Mouse (Mus musculus) heart, embryonic 11.5 days (tissue): ENCODE results near the gene Nedd9. TPM values are rescaled to one million over a fixed set of nuclear protein-coding genes. Genes with fewer than 3 reads are reported as not detected.
"Not testable (repeated sequence)": the region's sequence is repeated elsewhere in the genome, so short reads cannot be mapped to it uniquely, and the experiment has no call there.

ENCODE experiments used
- ATAC-seq: fragments of 200-750 bp; cut with Nextera tagmentation; replicated peaks from 2 replicates; pipeline ENCODE4 v1.8.0; 2017; ENCODE audit warnings: moderate library complexity; ENCODE audit not compliant: insufficient number of reproducible peaks, low FRiP score, low TSS enrichment
- H3K27ac ChIP-seq: fragments of 300-500 bp; sonication (generic); 2 replicates; pipeline ENCODE4 v1.5.1; 2014; ENCODE audit warnings: mild to moderate bottlenecking, low read depth, low read length
- H3K27me3 ChIP-seq: fragments of 300-500 bp; sonication (generic); 2 replicates; pipeline ENCODE4 v1.6.1; 2014; ENCODE audit warnings: mild to moderate bottlenecking, low read length, mixed read lengths; ENCODE audit not compliant: control insufficient read depth, insufficient read depth
- H3K36me3 ChIP-seq: fragments of 300-500 bp; sonication (generic); 2 replicates; pipeline ENCODE4 v1.6.1; 2014; ENCODE audit warnings: mild to moderate bottlenecking, low read length, moderate library complexity, mixed read lengths; ENCODE audit not compliant: control insufficient read depth, insufficient read depth
- H3K4me1 ChIP-seq: fragments of 300-500 bp; sonication (generic); 2 replicates; pipeline ENCODE4 v1.6.1; 2014; ENCODE audit warnings: low read length; ENCODE audit not compliant: control insufficient read depth, insufficient read depth
- H3K4me2 ChIP-seq: fragments of 300-500 bp; sonication (generic); 2 replicates; pipeline ENCODE4 v1.6.1; 2014; ENCODE audit warnings: mild to moderate bottlenecking, moderate library complexity
- H3K4me3 ChIP-seq: fragments of 300-500 bp; sonication (generic); 2 replicates; pipeline ENCODE4 v1.5.1; 2014; ENCODE audit warnings: low read depth, low read length
- H3K9ac ChIP-seq: fragments of 300-500 bp; sonication (generic); 2 replicates; pipeline ENCODE4 v1.6.1; 2014; ENCODE audit warnings: mild to moderate bottlenecking, low read depth, low read length, moderate library complexity
- H3K9me3 ChIP-seq: fragments of 300-500 bp; sonication (generic); replicated peaks from 2 replicates; pipeline ENCODE4 v1.6.1; 2016; ENCODE audit warnings: low read length; ENCODE audit not compliant: control insufficient read depth
- WGBS: fragments of 180-500 bp; shearing (Covaris S2); extraction: QIAGEN DNeasy Blood & Tissue Kit; methylation state at CpG from one replicate; pipeline ENCODE4 v1.1.7; 2014; ENCODE audit not compliant: insufficient replicate concordance; 5-methylcytosine and 5-hydroxymethylcytosine counted together
- polyA plus RNA-seq: library from polyadenylated mRNA; unstranded; fragments of >200 nt; fragmentation: Nextera tagmentation; extraction: Ambion mirVana; gene quantifications from 2 replicates; pipeline ENCODE4 v1.2.1, GENCODE M21; 2014

The Nedd9 gene
- polyA plus RNA-seq, 1 experiment from 2014 or later, result 19.2 TPM

- Histone ChIP-seq H3K36me3 (no peaks in the 10 kb centered on the region), H3K9ac (no peak overlapping the region), H3K27me3 (no peaks in the 10 kb centered on the region), H3K4me1 (no peaks in the 10 kb centered on the region), H3K9me3 (no peaks in the 10 kb centered on the region), H3K4me2 (no peak overlapping the region), H3K4me3 (no peak overlapping the region), H3K27ac (no peak overlapping the region)
- WGBS, result 78% methylated on average over 4 of the region's 4 CpGs
- ATAC-seq, result no peak
Measured at GRCm38 (mm10) chr13:41376111-41376510, 111.1 kb downstream of the Nedd9 start.

GRCm38 (mm10) chr13:41375696-41376095 lies 111.5 kb downstream of the Nedd9 start:
- Histone ChIP-seq H3K27ac (no peak overlapping the region), H3K27me3 (no peaks in the 10 kb centered on the region), H3K4me1 (no peaks in the 10 kb centered on the region), H3K9ac (no peak overlapping the region), H3K4me2 (no peak overlapping the region), H3K36me3 (no peaks in the 10 kb centered on the region), H3K9me3 (no peaks in the 10 kb centered on the region), H3K4me3 (no peak overlapping the region)
- no peak for ATAC-seq
- WGBS, result 68% methylated on average over 6 of the region's 6 CpGs

GRCm38 (mm10) chr13:41374886-41375285 lies 112.3 kb downstream of the Nedd9 start:
- Histone ChIP-seq H3K36me3 (no peaks in the 10 kb centered on the region), H3K27ac (no peak overlapping the region), H3K4me1 (no peaks in the 10 kb centered on the region), H3K4me3 (no peak overlapping the region), H3K4me2 (no peak overlapping the region), H3K27me3 (no peaks in the 10 kb centered on the region), H3K9ac (no peak overlapping the region), H3K9me3 (no peaks in the 10 kb centered on the region)
- no peak for ATAC-seq
- 82% methylated on average over 1 of the region's 1 CpGs for WGBS

- no peak for ATAC-seq
- H3K9ac ChIP-seq, result no peak overlapping the region
- no peaks in the 10 kb centered on the region for H3K4me1 ChIP-seq
- 65% methylated on average over 8 of the region's 8 CpGs for WGBS
- H3K27ac ChIP-seq, result no peak overlapping the region
- no peak overlapping the region for H3K4me2 ChIP-seq
- no peaks in the 10 kb centered on the region for H3K36me3 ChIP-seq
- H3K9me3 ChIP-seq, result no peaks in the 10 kb centered on the region
- no peak overlapping the region for H3K4me3 ChIP-seq
- no peaks in the 10 kb centered on the region for H3K27me3 ChIP-seq
Measured at GRCm38 (mm10) chr13:41372555-41373460, 114.4 kb downstream of the Nedd9 start.

GRCm38 (mm10) chr13:41371547-41371946 lies 115.6 kb downstream of the Nedd9 start:
- H3K36me3 ChIP-seq, result no peaks in the 10 kb centered on the region
- H3K4me3 ChIP-seq, result no peak overlapping the region
- H3K4me1 ChIP-seq, result no peaks in the 10 kb centered on the region
- no peaks in the 10 kb centered on the region for H3K9me3 ChIP-seq
- H3K4me2 ChIP-seq, result no peak overlapping the region
- H3K27me3 ChIP-seq, result no peaks in the 10 kb centered on the region
- H3K9ac ChIP-seq, result no peak overlapping the region
- 76% methylated on average over 3 of the region's 3 CpGs for WGBS
- H3K27ac ChIP-seq, result no peak overlapping the region
- ATAC-seq, result no peak

GRCm38 (mm10) chr13:41368612-41369011 lies 118.5 kb downstream of the Nedd9 start:
- Histone ChIP-seq H3K4me2 (no peak overlapping the region), H3K27ac (no peak overlapping the region), H3K4me3 (no peak overlapping the region), H3K36me3 (no peaks in the 10 kb centered on the region), H3K9ac (no peak overlapping the region), H3K9me3 (no peaks in the 10 kb centered on the region), H3K27me3 (no peaks in the 10 kb centered on the region), H3K4me1 (no peaks in the 10 kb centered on the region)
- 81% methylated on average over 5 of the region's 5 CpGs for WGBS
- ATAC-seq, result no peak

- 86% methylated on average over 4 of the region's 4 CpGs for whole genome bisulfite sequencing
- no peaks in the 10 kb centered on the region for H3K27me3 ChIP-seq
- no peak for ATAC-seq
Measured at GRCm38 (mm10) chr13:41367176-41367611, 120.0 kb downstream of the Nedd9 start.

GRCm38 (mm10) chr13:41366609-41367008 lies 120.6 kb downstream of the Nedd9 start:
- not testable (repeated sequence) for H3K4me1 ChIP-seq, ATAC-seq, H3K4me3 ChIP-seq, H3K4me2 ChIP-seq, H3K27ac ChIP-seq, H3K36me3 ChIP-seq, H3K9ac ChIP-seq, H3K9me3 ChIP-seq, H3K27me3 ChIP-seq
- WGBS, result 55% methylated on average over 1 of the region's 1 CpGs

More at GRCm38 (mm10) chr13:41367176-41367611, 120.0 kb downstream of the Nedd9 start:
- H3K4me3 ChIP-seq, result no peak overlapping the region
- no peak overlapping the region for H3K27ac ChIP-seq
- no peak overlapping the region for H3K9ac ChIP-seq
- H3K36me3 ChIP-seq, result no peaks in the 10 kb centered on the region
- H3K4me1 ChIP-seq, result no peaks in the 10 kb centered on the region
- no peaks in the 10 kb centered on the region for H3K9me3 ChIP-seq
- no peak overlapping the region for H3K4me2 ChIP-seq

- H3K9me3 ChIP-seq, result no peaks in the 10 kb centered on the region
- H3K4me1 ChIP-seq, result peaks cover 12% of the 10 kb centered on the region
- no peak overlapping the region for H3K27ac ChIP-seq
- ATAC-seq, result no peak
- no peak overlapping the region for H3K9ac ChIP-seq
- WGBS, result 83% methylated on average over 9 of the region's 9 CpGs
- H3K36me3 ChIP-seq, result no peaks in the 10 kb centered on the region
- no peaks in the 10 kb centered on the region for H3K27me3 ChIP-seq
- no peak overlapping the region for H3K4me2 ChIP-seq
- no peak overlapping the region for H3K4me3 ChIP-seq
Measured at GRCm38 (mm10) chr13:41364273-41364672, 122.9 kb downstream of the Nedd9 start.
